Comparison of ENCODE assay signal across 11 mouse cellular contexts in genomic region chr11:26586367-26587183, GRCm38 (mm10). TPM values are rescaled to one million over a fixed set of nuclear protein-coding genes. Genes with fewer than 3 reads are reported as not detected.
DNase-seq lines count a peak whose midpoint lies in the region; ATAC-seq lines count a peak whose summit lies in the region.
"Had no signal": no experiment of that assay in that cellular context is flagged by ENCODE, and none has a peak within 500 bp of the region (broad histone marks: within the 10 kb centered on the region; RNA-seq: fewer than 3 reads in every experiment).

No protein-coding gene starts in this region.

- H3K27ac ChIP-seq in heart, embryonic 13.5 days (replicated peaks): no peak overlapping the region
- H3K27ac ChIP-seq: left cerebral cortex, adult 2 months had no signal

- no peak overlapping the region for H3K4me3 ChIP-seq in heart, embryonic 13.5 days
- H3K4me3 ChIP-seq: left cerebral cortex, adult 2 months had no signal

- 0 out of 2 replicates have a peak overlapping the region, but pooled peaks have one; percentile 6 for H3K9ac ChIP-seq in heart, embryonic 13.5 days

- DNase-seq in heart, postnatal 25 days (ENCODE audit: low spot score): no peak
- DNase-seq in B cell, adult 2 months: peak; percentile 55 to 60
- DNase-seq in cerebellum, adult 9-11 months: peak; percentile 22
- DNase-seq in layer of hippocampus, postnatal 25 days (ENCODE audit: extremely low spot score in 1 of 2, low spot score in 1 of 2): peak; percentile 19 to 52
- DNase-seq in ovary, adult 18-20 months (ENCODE audit: low spot score): no peak
- DNase-seq in embryo, embryonic 9.5 days (ENCODE audit: extremely low spot score): no peak
- DNase-seq in MN1 (ENCODE audit: low spot score): no peak
- DNase-seq: gastrocnemius, postnatal 25 days; thymus, adult 2 months had no signal

- no peaks in the 10 kb centered on the region for H3K9me3 ChIP-seq in heart, embryonic 13.5 days

- H3K4me1 ChIP-seq in heart, embryonic 13.5 days: 0 out of 2 replicates have a peak, but pooled peaks cover 9% of the 10 kb centered on the region

- intact Hi-C loops in heart, postnatal 25 days (cut with DNase I): no loop called here

- H3K27me3 ChIP-seq in heart, embryonic 13.5 days (replicated peaks): no peaks in the 10 kb centered on the region

- WGBS in heart, embryonic 13.5 days: 64% methylated on average over 6 of the region's 6 CpGs

- peaks cover 25% of the 10 kb centered on the region for H3K36me3 ChIP-seq in heart, embryonic 13.5 days

- no peak overlapping the region for H3K4me2 ChIP-seq in heart, embryonic 13.5 days

- ATAC-seq in heart, embryonic 13.5 days (ENCODE audit: extremely low read depth, insufficient number of reproducible peaks, low FRiP score, low TSS enrichment): no peak; the same call in 1 of the 2 replicates

RNA-seq across cellular contexts. Expression of gene Gm6899, which starts 6.5 kb away (rescaled TPM):
- 0.25 TPM in 1 of 2 replicates, not detected in the other for polyA plus RNA-seq in heart, embryonic 13.5 days (2015; fragmentation: Nextera tagmentation; extraction: Ambion mirVana)
- not detected for total RNA-seq in heart, postnatal 25 days (2021)
- total RNA-seq in layer of hippocampus, postnatal 25 days (2021): not detected
- total RNA-seq: gastrocnemius, postnatal 25 days; left cerebral cortex, adult 2 months had no signal
- polyA plus RNA-seq: thymus, adult 2 months had no signal

RNA-seq across cellular contexts. Expression of gene Vrk2, which starts 7.2 kb away (rescaled TPM):
- polyA plus RNA-seq in heart, embryonic 13.5 days (2015; fragmentation: Nextera tagmentation; extraction: Ambion mirVana): 16.7 TPM in 2 replicates
- 1 to 10 TPM; 4.7 to 6.1 TPM for total RNA-seq in heart, postnatal 25 days (2021)
- 1 to 10 TPM; 2.4 to 4.4 TPM for total RNA-seq in layer of hippocampus, postnatal 25 days (2021)

Comparison
In these comparisons a context has a peak if more than half of its experiments do, and no peak if none do; other contexts are left out.
1. DNase-seq: peak in B cell, adult 2 months (2 of 2), cerebellum, adult 9-11 months (single experiment) and layer of hippocampus, postnatal 25 days (2 of 2); none in heart, postnatal 25 days (single experiment), ovary, adult 18-20 months (single experiment), embryo, embryonic 9.5 days (single experiment) and MN1 (single experiment).